In the genomic region with DNA sequence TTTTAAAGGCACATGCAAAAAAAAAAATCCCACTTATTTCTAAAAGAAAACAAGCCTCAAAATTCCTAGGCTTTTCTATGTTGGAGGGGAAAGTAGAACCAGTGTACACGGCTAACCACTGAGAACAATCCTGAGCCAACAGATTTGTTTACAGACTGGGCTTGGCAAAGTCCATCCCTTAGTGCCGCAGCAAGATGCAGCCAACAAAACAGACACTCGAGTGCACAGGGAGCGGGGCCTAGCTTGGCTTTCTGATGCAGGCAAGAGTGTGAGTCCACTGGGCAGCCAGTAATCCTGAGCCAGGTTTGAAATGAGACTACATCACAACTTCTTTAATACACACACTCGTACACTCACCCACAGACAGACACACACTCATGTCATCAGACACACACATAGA, we compare ENCODE assay signal across 15 mouse cellular contexts.
DNase-seq lines count a peak whose midpoint lies in the region; ATAC-seq and TF ChIP-seq lines count a peak whose summit lies in the region.
"Had no signal": no experiment of that assay in that cellular context is flagged by ENCODE, and none has a peak within 500 bp of the region (broad histone marks: within the 10 kb centered on the region; RNA-seq: fewer than 3 reads in every experiment).

No protein-coding gene starts in this region.

- DNase-seq in layer of hippocampus, adult 2 months (ENCODE audit: low spot score in 2 of 2), result no peak
- no peak for DNase-seq in layer of hippocampus, postnatal 10 days (ENCODE audit: low spot score in 2 of 2)
- peak; percentile 50 for DNase-seq in midbrain, postnatal 0 days (ENCODE audit: low spot score)
- DNase-seq in midbrain, embryonic 11.5 days (ENCODE audit: low spot score, missing footprints), result no peak
- DNase-seq in cerebellum, adult 8-10 months, result peak; percentile 60
- no peak for DNase-seq in thymus, postnatal 10 days (ENCODE audit: low spot score in 2 of 2)
- no peak for DNase-seq in kidney, postnatal 10 days
- DNase-seq: adrenal gland, adult 2 months; kidney, adult 8-10 months; right cerebral cortex, postnatal 25 days; thymus, postnatal 14 days had no signal

- no peak for TF ChIP-seq CTCF in layer of hippocampus, adult 2 months (conservative IDR thresholded peaks at IDR 0.05)
- no peak for TF ChIP-seq CTCF in midbrain, postnatal 0 days (IDR thresholded peaks at IDR 0.05)

- H3K4me2 ChIP-seq in midbrain, postnatal 0 days (ENCODE audit: low read depth, low read length, poor library complexity, severe bottlenecking), result no peak overlapping the region
- no peak overlapping the region for H3K4me2 ChIP-seq in midbrain, embryonic 11.5 days
- H3K4me2 ChIP-seq: midbrain, embryonic 12.5 days had no signal

- no peaks in the 10 kb centered on the region for H3K27me3 ChIP-seq in midbrain, postnatal 0 days (ENCODE audit: insufficient read depth, low read length)
- no peaks in the 10 kb centered on the region for H3K27me3 ChIP-seq in midbrain, embryonic 11.5 days (ENCODE audit: control insufficient read depth, insufficient read depth, low read length)
- H3K27me3 ChIP-seq: CH12.LX had no signal

- no peaks in the 10 kb centered on the region for H3K36me3 ChIP-seq in midbrain, postnatal 0 days (ENCODE audit: insufficient read depth, low read length)
- no peaks in the 10 kb centered on the region for H3K36me3 ChIP-seq in midbrain, embryonic 11.5 days (ENCODE audit: control insufficient read depth, insufficient read depth, low read length)
- H3K36me3 ChIP-seq: midbrain, embryonic 12.5 days had no signal

- peak overlapping the region; percentile 57; the same call in 1 of the 2 replicates for H3K27ac ChIP-seq in layer of hippocampus, adult 2 months
- H3K27ac ChIP-seq in midbrain, postnatal 0 days (ENCODE audit: low read depth, low read length), result no peak overlapping the region
- H3K27ac ChIP-seq in midbrain, embryonic 11.5 days (ENCODE audit: low read depth, low read length), result no peak overlapping the region
- H3K27ac ChIP-seq: midbrain, embryonic 12.5 days had no signal

- no peaks in the 10 kb centered on the region for H3K9me3 ChIP-seq in midbrain, postnatal 0 days (ENCODE audit: low read length)
- no peaks in the 10 kb centered on the region for H3K9me3 ChIP-seq in midbrain, embryonic 11.5 days (ENCODE audit: control insufficient read depth, low read length)
- H3K9me3 ChIP-seq: midbrain, embryonic 12.5 days had no signal

- 67% methylated on average over 5 of the region's 5 CpGs for WGBS in midbrain, postnatal 0 days
- WGBS in midbrain, embryonic 11.5 days, result 82% methylated on average over 5 of the region's 5 CpGs

- ATAC-seq in midbrain, postnatal 0 days (ENCODE audit: low FRiP score), result no peak
- ATAC-seq in midbrain, embryonic 11.5 days (ENCODE audit: low FRiP score), result no peak
- ATAC-seq: hindbrain, embryonic 16.5 days had no signal

- H3K9ac ChIP-seq in midbrain, postnatal 0 days (replicated peaks; ENCODE audit: low read length, poor library complexity, severe bottlenecking), result no peak overlapping the region
- no peak overlapping the region for H3K9ac ChIP-seq in midbrain, embryonic 11.5 days (ENCODE audit: low read length)
- H3K9ac ChIP-seq: midbrain, embryonic 12.5 days had no signal

- H3K4me3 ChIP-seq in layer of hippocampus, adult 2 months, result no peak overlapping the region
- no peak overlapping the region for H3K4me3 ChIP-seq in midbrain, postnatal 0 days (ENCODE audit: low read depth, low read length)
- no peak overlapping the region for H3K4me3 ChIP-seq in midbrain, embryonic 11.5 days (ENCODE audit: low read depth, low read length)
- H3K4me3 ChIP-seq: erythroblast, embryonic 14.5 days; midbrain, embryonic 12.5 days had no signal

- peaks cover 7% of the 10 kb centered on the region; the same call in 1 of the 2 replicates for H3K4me1 ChIP-seq in midbrain, postnatal 0 days (ENCODE audit: insufficient read depth, low read length)
- H3K4me1 ChIP-seq in midbrain, embryonic 11.5 days (ENCODE audit: control insufficient read depth, insufficient read depth, low read length), result peaks cover 10% of the 10 kb centered on the region

Comparison
In these comparisons a context has a peak if more than half of its experiments do, and no peak if none do; other contexts are left out.
1. DNase-seq: peak in midbrain, postnatal 0 days (single experiment) and cerebellum, adult 8-10 months (single experiment); none in layer of hippocampus, adult 2 months (0 of 2), layer of hippocampus, postnatal 10 days (0 of 2), midbrain, embryonic 11.5 days (single experiment), thymus, postnatal 10 days (0 of 2) and kidney, postnatal 10 days (single experiment).